Mouse (Mus musculus) gastrocnemius, adult 2 months (tissue): ENCODE measurements around the gene 4933417A18Rik. TPM values are rescaled to one million over a fixed set of nuclear protein-coding genes. Genes with fewer than 3 reads are reported as not detected.
"Not testable (repeated sequence)": the region's sequence is repeated elsewhere in the genome, so short reads cannot be mapped to it uniquely, and the experiment has no call there.

Source experiments
- DNase-seq: peaks from one replicate; pipeline ENCODE4 v3.0.0; 2022
- H3K27ac ChIP-seq: fragments of 200-600 bp; 2 replicates; pipeline ENCODE4 v1.8.1; 2022; ENCODE audit warnings: mild to moderate bottlenecking
- H3K4me3 ChIP-seq: fragments of 200-600 bp; 2 replicates; pipeline ENCODE4 v1.8.1; 2022; ENCODE audit warnings: mild to moderate bottlenecking, moderate library complexity
- CTCF ChIP-seq: fragments of 200-600 bp; IDR thresholded peaks from 2 replicates; pipeline ENCODE4 v1.8.1; 2022; ENCODE audit warnings: antibody characterized with exemption, mild to moderate bottlenecking, moderate library complexity
- intact Hi-C: fragments of 180-260 bp; cut with DNase I; formaldehyde crosslinking; loops from one replicate; pipeline ENCODE4 v1.15.1; 2025
- long read RNA-seq, 2 experiments: library from polyadenylated mRNA; stranded (forward); transcript quantifications; one replicate each; pipeline ENCODE4 v2.0.0; 2021
- total RNA-seq, 2 experiments: library from RNA; stranded (reverse); gene quantifications; 2 replicates each; pipeline ENCODE4 v1.2.3; 2021

4933417A18Rik gene
- not detected for total RNA-seq
- long read RNA-seq, experiment 1: 0 reads
- long read RNA-seq, experiment 2: 0 reads

GRCm38 (mm10) chr13:34924210-34924609 is at the start of gene 4933417A18Rik, which contains the start of gene Fam217a:
Gene 4933417A18Rik (plus strand): TSS chr13:34924409.
Gene Fam217a (minus strand): TSS chr13:34924310.
- Histone ChIP-seq H3K27ac (no peak within 1 kb of the TSS), H3K4me3 (no peak within 1 kb of the TSS)
- no peak for DNase-seq
- intact Hi-C loops: no loop called here
- TF ChIP-seq CTCF: no peak

- peak overlapping the region; percentile 100 for H3K4me3 ChIP-seq
- intact Hi-C loops: loop anchor here (5.0 to 10.0 kb wide), 3 partner anchors 52 to 687 kb away; no protein-coding TSS in a partner anchor
- DNase-seq: peak; percentile 33
- peak overlapping the region; percentile 98 for H3K27ac ChIP-seq
Observed at GRCm38 (mm10) chr13:34874736-34875135, 49.5 kb upstream of the 4933417A18Rik start.

- no peak for TF ChIP-seq CTCF
- intact Hi-C loops: loop anchor here (10.0 kb wide), 1 partner anchor 120 kb away; no protein-coding TSS in a partner anchor
- peak; percentile 95 for DNase-seq
- peak within 1 kb of the TSS; percentile 98 for H3K27ac ChIP-seq
- H3K4me3 ChIP-seq: peak within 1 kb of the TSS; percentile 100
Observed at GRCm38 (mm10) chr13:34875166-34875710, 49.0 kb upstream of the 4933417A18Rik start, which contains the start of gene Prpf4b. Gene Prpf4b (plus strand): TSS chr13:34875302.

GRCm38 (mm10) chr13:34875741-34876445 is 48.3 kb upstream of the 4933417A18Rik start:
- Histone ChIP-seq H3K27ac (peak overlapping the region; percentile 98), H3K4me3 (peak overlapping the region; percentile 100)
- peak; percentile 80 for DNase-seq
- peak; percentile 67 for TF ChIP-seq CTCF
- intact Hi-C loops: loop anchor here (10.0 kb wide), 1 partner anchor 119 kb away; no protein-coding TSS in a partner anchor

- Histone ChIP-seq H3K4me3 (peak overlapping the region; percentile 100), H3K27ac (peak overlapping the region; percentile 98)
- TF ChIP-seq CTCF: no peak
- no peak for DNase-seq
- intact Hi-C loops: loop anchor here (10.0 kb wide), 1 partner anchor 118 kb away; no protein-coding TSS in a partner anchor
Observed at GRCm38 (mm10) chr13:34876481-34876880, 47.7 kb upstream of the 4933417A18Rik start.

- intact Hi-C loops: no loop called here
- DNase-seq: no peak
- no peak for TF ChIP-seq CTCF
- H3K4me3 ChIP-seq: no peak overlapping the region
- H3K27ac ChIP-seq: no peak overlapping the region
Observed at GRCm38 (mm10) chr13:34892871-34893270, 31.3 kb upstream of the 4933417A18Rik start.

- no peak overlapping the region for H3K4me3 ChIP-seq
- intact Hi-C loops: no loop called here
- TF ChIP-seq CTCF: no peak
- no peak for DNase-seq
- no peak overlapping the region for H3K27ac ChIP-seq
Observed at GRCm38 (mm10) chr13:34914614-34915013, 9.6 kb upstream of the 4933417A18Rik start.

GRCm38 (mm10) chr13:34916520-34917167 is 7.6 kb upstream of the 4933417A18Rik start:
- no peak for TF ChIP-seq CTCF
- H3K4me3 ChIP-seq: peak overlapping the region; percentile 58
- DNase-seq: peak; percentile 18
- no peak overlapping the region for H3K27ac ChIP-seq
- intact Hi-C loops: no loop called here

- H3K27ac ChIP-seq: no peak overlapping the region
- intact Hi-C loops: no loop called here
- no peak for TF ChIP-seq CTCF
- DNase-seq: no peak
- no peak overlapping the region for H3K4me3 ChIP-seq
Observed at GRCm38 (mm10) chr13:34934931-34935644, 10.9 kb downstream of the 4933417A18Rik start.

GRCm38 (mm10) chr13:34942370-34942769 is 18.2 kb downstream of the 4933417A18Rik start:
- no peak for DNase-seq
- H3K27ac ChIP-seq: no peak overlapping the region
- TF ChIP-seq CTCF: no peak
- H3K4me3 ChIP-seq: no peak overlapping the region
- intact Hi-C loops: no loop called here

GRCm38 (mm10) chr13:34951437-34951836 is 27.2 kb downstream of the 4933417A18Rik start:
- intact Hi-C loops, H3K4me3 ChIP-seq, DNase-seq, H3K27ac ChIP-seq: not testable (repeated sequence)

GRCm38 (mm10) chr13:34956901-34957300 is 32.7 kb downstream of the 4933417A18Rik start:
- no peak for TF ChIP-seq CTCF
- no peak overlapping the region for H3K4me3 ChIP-seq
- intact Hi-C loops: no loop called here
- no peak overlapping the region for H3K27ac ChIP-seq
- no peak for DNase-seq

GRCm38 (mm10) chr13:34958158-34958557 is 33.9 kb downstream of the 4933417A18Rik start:
- H3K27ac ChIP-seq, DNase-seq, intact Hi-C loops, H3K4me3 ChIP-seq: not testable (repeated sequence)
